Mouse (Mus musculus) erythroblast, embryonic 14.5 days (primary cell): Measurements from ENCODE around the gene Ppt2. TPM values are rescaled to one million over a fixed set of nuclear protein-coding genes. Genes with fewer than 3 reads are reported as not detected.
A peak's percentile ranks its signal among the peaks of the same experiment; 100 is the strongest.

Experiments
- H3K27me3 ChIP-seq: 2 replicates; pipeline ENCODE4 v1.6.1; 2012; ENCODE audit warnings: inconsistent platforms; ENCODE audit not compliant: control insufficient read depth
- H3K36me3 ChIP-seq: 2 replicates; pipeline ENCODE4 v1.6.1; 2012; ENCODE audit warnings: mild to moderate bottlenecking, inconsistent platforms; ENCODE audit not compliant: control insufficient read depth
- H3K4me1 ChIP-seq: 2 replicates; pipeline ENCODE4 v1.6.1; 2012; ENCODE audit warnings: inconsistent platforms; ENCODE audit not compliant: control insufficient read depth
- H3K4me3 ChIP-seq: replicated peaks from 2 replicates; pipeline ENCODE3; 2012; ENCODE audit warnings: moderate library complexity, mild to moderate bottlenecking, inconsistent platforms
- H3K9me3 ChIP-seq: 2 replicates; pipeline ENCODE4 v1.6.1; 2012; ENCODE audit warnings: low read length, inconsistent platforms, mixed read lengths; ENCODE audit not compliant: control insufficient read depth
- GATA1 ChIP-seq: IDR thresholded peaks from 2 replicates; pipeline ENCODE4 v1.6.1; 2012; ENCODE audit warnings: low read length, inconsistent platforms, mixed read lengths
- TAL1 ChIP-seq: IDR thresholded peaks from 3 replicates; pipeline ENCODE4 v1.6.1; 2012; ENCODE audit warnings: low read length, inconsistent platforms, mixed read lengths
- polyA plus RNA-seq: library from polyadenylated mRNA; stranded (reverse); fragments of >175 nt; gene quantifications from 2 replicates; pipeline ENCODE4 v1.2.3, GENCODE M21; 2012

Gene Ppt2
- polyA plus RNA-seq, 1 experiment, result 1.7 TPM

DNA sequence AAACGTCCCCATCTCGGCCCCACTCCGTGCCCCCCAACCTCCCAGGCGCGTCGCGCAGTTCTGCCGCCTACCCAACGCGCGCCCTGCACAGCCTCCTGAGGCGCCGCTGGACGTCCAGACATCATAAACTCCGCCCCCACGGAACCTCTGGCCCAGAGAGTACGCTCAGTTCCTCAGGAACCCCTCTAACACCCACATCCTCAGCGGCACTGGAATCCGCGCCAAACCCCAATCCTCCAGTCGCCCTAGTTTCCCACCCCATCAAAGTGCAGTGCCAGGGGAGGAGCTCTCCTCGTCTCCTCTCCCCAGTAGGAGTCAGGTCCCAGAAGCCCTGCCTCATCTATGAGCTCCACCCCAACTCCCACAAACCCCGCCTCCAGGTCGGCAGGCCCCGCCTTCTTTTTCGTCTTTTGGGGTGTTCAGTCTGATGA lies 4.0 kb upstream of the Ppt2 start:
- Histone ChIP-seq H3K36me3 (no peaks in the 10 kb centered on the region), H3K9me3 (peaks cover 3% of the 10 kb centered on the region; the same call in 1 of the 2 replicates), H3K27me3 (peaks cover 72% of the 10 kb centered on the region), H3K4me1 (peaks cover 21% of the 10 kb centered on the region), H3K4me3 (peak overlapping the region; percentile 37)
- TF ChIP-seq TAL1 (no peak), GATA1 (no peak)

DNA sequence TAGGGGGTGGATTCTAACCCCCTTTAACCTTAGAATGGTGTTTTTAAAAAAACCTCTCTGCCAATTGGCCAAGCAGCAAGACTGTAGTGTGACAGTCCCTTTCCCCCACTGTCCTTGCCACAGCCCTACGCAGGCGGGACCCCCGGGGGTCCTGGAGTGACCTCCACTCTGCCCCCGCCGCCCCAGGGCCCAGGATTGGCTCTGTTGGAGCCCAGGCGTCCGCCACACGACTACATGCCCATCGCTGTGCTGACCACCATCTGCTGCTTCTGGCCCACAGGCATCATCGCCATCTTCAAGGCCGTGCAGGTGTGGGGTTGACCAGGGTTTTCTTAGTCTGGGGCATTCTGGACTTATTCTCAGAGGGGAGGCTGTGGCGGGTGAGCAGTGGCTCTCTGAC lies 3.3 kb upstream of the Ppt2 start:
- H3K36me3 ChIP-seq, result no peaks in the 10 kb centered on the region
- peaks cover 79% of the 10 kb centered on the region for H3K27me3 ChIP-seq
- no peak overlapping the region for H3K4me3 ChIP-seq
- peaks cover 3% of the 10 kb centered on the region; the same call in 1 of the 2 replicates for H3K9me3 ChIP-seq
- peaks cover 26% of the 10 kb centered on the region for H3K4me1 ChIP-seq
- TF ChIP-seq TAL1 (no peak), GATA1 (no peak)

DNA sequence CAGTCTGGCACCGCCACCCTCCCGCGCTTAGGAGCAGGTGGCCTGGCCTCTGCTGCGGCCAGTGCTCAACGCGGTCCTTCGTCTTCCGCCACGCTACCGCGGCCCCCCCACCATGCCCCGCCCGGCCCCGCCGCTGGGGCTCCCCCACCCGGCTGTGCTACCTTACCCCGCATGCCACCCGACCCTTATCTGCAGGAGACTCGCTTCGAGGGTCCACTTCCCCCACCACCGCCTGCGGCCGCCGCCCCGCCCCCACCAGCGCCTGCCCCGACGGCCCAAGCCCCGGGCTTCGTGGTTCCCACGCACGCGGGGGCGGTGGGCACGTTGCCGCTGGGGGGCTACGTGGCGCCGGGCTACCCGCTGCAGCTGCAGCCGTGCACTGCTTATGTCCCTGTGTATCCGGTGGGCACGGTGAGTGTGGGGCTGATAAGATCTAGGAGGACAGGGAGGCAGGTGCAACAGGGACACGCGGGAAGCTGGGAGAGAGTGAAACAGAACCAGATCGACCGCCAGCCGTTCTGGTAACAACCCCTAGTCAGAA lies 2.5 kb upstream of the Ppt2 start:
- TF ChIP-seq TAL1, result no peak
- TF ChIP-seq GATA1, result no peak
- Histone ChIP-seq H3K4me1 (peaks cover 35% of the 10 kb centered on the region), H3K36me3 (no peaks in the 10 kb centered on the region), H3K4me3 (no peak overlapping the region), H3K9me3 (peaks cover 3% of the 10 kb centered on the region; the same call in 1 of the 2 replicates), H3K27me3 (peaks cover 81% of the 10 kb centered on the region)

- Histone ChIP-seq H3K27me3 (peaks cover 77% of the 10 kb centered on the region), H3K4me1 (peaks cover 37% of the 10 kb centered on the region), H3K4me3 (no peak overlapping the region), H3K36me3 (peaks cover 3% of the 10 kb centered on the region), H3K9me3 (peaks cover 3% of the 10 kb centered on the region; the same call in 1 of the 2 replicates)
- TF ChIP-seq GATA1, result no peak
- no peak for TF ChIP-seq TAL1
These were observed 1.7 kb upstream of the Ppt2 start for GRCm38 (mm10) chr17:34629796-34630603.

GRCm38 (mm10) chr17:34629221-34629751 lies 976 bp upstream of the Ppt2 start, which contains the start of gene Prrt1:
Prrt1 (plus strand) TSS chr17:34629533.
- Histone ChIP-seq H3K9me3 (peaks cover 3% of the 10 kb centered on the region; the same call in 1 of the 2 replicates), H3K4me1 (peaks cover 37% of the 10 kb centered on the region), H3K4me3 (no peak within 1 kb of the TSS), H3K27me3 (peaks cover 77% of the 10 kb centered on the region), H3K36me3 (peaks cover 3% of the 10 kb centered on the region)
- TF ChIP-seq GATA1 (no peak), TAL1 (no peak)

DNA sequence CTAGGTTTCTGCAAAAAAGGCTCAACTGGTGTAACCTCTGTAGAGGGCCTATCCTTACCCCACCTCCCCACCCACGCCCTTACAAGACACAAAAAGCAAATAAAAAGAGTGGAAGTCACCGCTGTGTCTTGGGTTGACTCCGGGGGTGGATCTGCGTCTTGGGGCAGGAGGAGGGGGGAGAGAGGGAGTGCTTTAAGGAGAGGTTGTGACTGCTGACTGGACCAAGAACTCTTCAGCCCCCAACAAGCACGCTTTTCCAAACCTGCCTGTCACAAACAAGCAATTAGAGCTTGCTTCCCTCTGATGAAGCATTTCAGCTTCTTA lies 296 bp upstream of the Ppt2 start:
- H3K9me3 ChIP-seq, result peaks cover 3% of the 10 kb centered on the region; the same call in 1 of the 2 replicates
- peaks cover 72% of the 10 kb centered on the region for H3K27me3 ChIP-seq
- H3K4me3 ChIP-seq, result no peak overlapping the region
- peaks cover 37% of the 10 kb centered on the region for H3K4me1 ChIP-seq
- H3K36me3 ChIP-seq, result peaks cover 3% of the 10 kb centered on the region
- TF ChIP-seq TAL1 (no peak), GATA1 (no peak)

DNA sequence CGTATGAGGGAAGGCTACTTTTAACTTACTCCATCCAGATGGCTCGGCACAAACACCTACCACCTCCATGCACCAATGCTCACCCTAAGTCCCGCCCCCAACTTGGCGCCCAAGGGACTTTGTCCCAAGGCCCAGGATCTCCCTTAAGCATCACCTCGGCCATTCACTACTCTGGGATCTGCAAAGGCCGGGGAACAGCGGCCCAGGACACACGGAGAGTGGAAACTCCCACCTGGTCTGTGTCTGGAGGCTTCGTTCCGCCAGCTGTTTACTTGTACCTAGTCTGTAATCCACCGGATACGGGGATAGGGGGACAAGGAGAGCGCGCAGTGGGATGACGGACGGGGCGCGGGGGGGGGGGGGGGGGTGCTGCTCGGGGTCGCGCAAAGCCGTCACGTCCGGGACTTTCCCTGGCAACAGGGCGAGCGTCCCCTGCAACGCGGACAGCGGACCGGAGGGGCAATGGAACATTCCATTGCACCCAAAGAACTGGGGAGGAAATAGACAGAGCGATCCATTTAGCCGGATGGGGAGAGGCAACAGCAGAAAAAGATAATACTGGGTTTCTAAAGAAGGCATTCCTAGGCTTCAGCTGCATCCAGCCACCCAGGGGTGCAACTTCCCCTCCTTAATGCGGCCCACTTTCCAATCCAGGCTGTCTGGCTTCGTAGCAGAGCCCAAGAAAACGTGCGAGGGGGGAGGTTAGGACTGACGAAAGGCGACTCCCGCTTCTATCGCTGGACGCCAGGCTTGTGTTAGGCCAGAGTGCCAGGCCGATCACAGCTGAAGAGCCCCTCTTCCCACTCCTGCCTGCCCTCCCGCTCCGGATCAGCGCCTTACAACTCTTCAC lies 992 bp downstream of the Ppt2 start:
- H3K9me3 ChIP-seq, result peaks cover 3% of the 10 kb centered on the region; the same call in 1 of the 2 replicates
- peaks cover 43% of the 10 kb centered on the region for H3K4me1 ChIP-seq
- peak overlapping the region; percentile 72 for H3K4me3 ChIP-seq
- peaks cover 60% of the 10 kb centered on the region for H3K27me3 ChIP-seq
- peaks cover 10% of the 10 kb centered on the region for H3K36me3 ChIP-seq
- no peak for TF ChIP-seq TAL1
- TF ChIP-seq GATA1, result no peak

DNA sequence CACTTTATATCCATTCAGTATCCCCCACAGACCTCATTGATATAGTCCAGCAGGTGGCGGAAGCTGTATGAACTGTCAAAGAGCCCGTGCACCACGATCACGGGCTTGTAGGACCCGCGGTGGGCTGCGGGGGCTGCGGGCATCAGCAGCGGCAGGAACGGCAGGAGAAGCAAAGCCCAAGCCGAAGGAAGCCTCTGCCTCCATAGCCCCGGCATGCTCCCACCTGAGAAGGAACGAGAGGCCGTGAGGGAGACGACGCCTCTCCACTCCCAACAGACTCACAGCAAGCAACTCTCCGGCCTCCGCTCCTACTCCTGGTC lies 1.6 kb downstream of the Ppt2 start:
- peaks cover 10% of the 10 kb centered on the region for H3K36me3 ChIP-seq
- H3K9me3 ChIP-seq, result peaks cover 3% of the 10 kb centered on the region; the same call in 1 of the 2 replicates
- peaks cover 42% of the 10 kb centered on the region for H3K4me1 ChIP-seq
- H3K4me3 ChIP-seq, result peak overlapping the region; percentile 72
- peaks cover 54% of the 10 kb centered on the region for H3K27me3 ChIP-seq
- TF ChIP-seq TAL1 (no peak), GATA1 (no peak)
